Mouse (Mus musculus) midbrain, embryonic 12.5 days (tissue): ENCODE data around the gene Nhlrc4. TPM values are rescaled to one million over a fixed set of nuclear protein-coding genes. Genes with fewer than 3 reads are reported as not detected.

Experiments used
- ATAC-seq: fragments of 200-750 bp; cut with Nextera tagmentation; 2 replicates; pipeline ENCODE4 v1.8.0; 2017; ENCODE audit warnings: low read depth, moderate TSS enrichment, moderate library complexity; ENCODE audit not compliant: low FRiP score
- H3K27ac ChIP-seq: fragments of 300-500 bp; sonication (generic); replicated peaks from 2 replicates; pipeline ENCODE4 v1.5.1; 2016; ENCODE audit warnings: mild to moderate bottlenecking
- H3K27me3 ChIP-seq: fragments of 300-500 bp; sonication (generic); 2 replicates; pipeline ENCODE4 v1.6.1; 2016; ENCODE audit warnings: mild to moderate bottlenecking
- H3K36me3 ChIP-seq: fragments of 300-500 bp; sonication (generic); 2 replicates; pipeline ENCODE4 v1.6.1; 2016
- H3K4me1 ChIP-seq: fragments of 300-500 bp; sonication (generic); 2 replicates; pipeline ENCODE4 v1.6.1; 2016
- H3K4me2 ChIP-seq: fragments of 300-500 bp; sonication (generic); replicated peaks from 2 replicates; pipeline ENCODE4 v1.6.1; 2016; ENCODE audit warnings: mild to moderate bottlenecking, moderate library complexity
- H3K4me3 ChIP-seq: fragments of 300-500 bp; sonication (generic); 2 replicates; pipeline ENCODE4 v1.5.1; 2016; ENCODE audit warnings: mild to moderate bottlenecking
- H3K9ac ChIP-seq: fragments of 300-500 bp; sonication (generic); replicated peaks from 2 replicates; pipeline ENCODE4 v1.6.1; 2016; ENCODE audit warnings: mild to moderate bottlenecking, moderate library complexity
- H3K9me3 ChIP-seq: fragments of 300-500 bp; sonication (generic); 2 replicates; pipeline ENCODE4 v1.6.1; 2016; ENCODE audit warnings: mild to moderate bottlenecking
- WGBS: fragments of 180-500 bp; shearing (Covaris S2); methylation state at CpG from one replicate; pipeline ENCODE4 v1.1.7; 2016; 5-methylcytosine and 5-hydroxymethylcytosine counted together
- polyA plus RNA-seq: library from polyadenylated mRNA; unstranded; fragments of >200 nt; fragmentation: Nextera tagmentation; extraction: Ambion mirVana; gene quantifications from 2 replicates; pipeline ENCODE4 v1.2.1, GENCODE M21; 2016

Nhlrc4 gene
- polyA plus RNA-seq, 1 experiment from 2014 or later: 0.61 TPM

GRCm38 (mm10) chr17:25916931-25917647, 27.7 kb downstream of the Nhlrc4 start:
- no peaks in the 10 kb centered on the region for H3K27me3 ChIP-seq
- H3K4me2 ChIP-seq: no peak overlapping the region
- no peaks in the 10 kb centered on the region for H3K9me3 ChIP-seq
- peaks cover 32% of the 10 kb centered on the region for H3K4me1 ChIP-seq
- no peak overlapping the region for H3K27ac ChIP-seq
- no peak overlapping the region for H3K9ac ChIP-seq
- no peak for ATAC-seq
- H3K4me3 ChIP-seq: no peak overlapping the region
- peaks cover 9% of the 10 kb centered on the region for H3K36me3 ChIP-seq
- WGBS: 86% methylated on average over 8 of the region's 8 CpGs

DNA sequence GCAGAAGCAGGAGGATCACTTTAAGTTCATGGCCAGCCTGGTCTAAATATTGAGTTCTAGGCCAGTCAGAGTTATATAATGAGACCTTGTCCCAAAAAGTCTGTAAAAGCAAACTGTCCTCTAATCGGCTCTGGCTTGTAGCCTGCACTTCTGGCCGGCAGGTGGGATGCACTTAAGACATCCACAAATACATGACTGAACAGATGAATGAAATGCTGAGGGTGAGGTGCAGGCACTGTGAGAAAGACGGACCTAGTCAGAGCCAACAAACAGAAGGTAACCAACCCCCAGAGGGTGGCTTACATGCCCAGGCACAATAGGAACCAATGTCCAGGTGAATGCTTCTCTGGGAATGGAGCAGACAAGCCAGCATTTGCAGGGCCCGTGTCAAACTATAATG, 30.5 kb downstream of the Nhlrc4 start:
- ATAC-seq: no peak
- WGBS: 87% methylated on average over 4 of the region's 4 CpGs
- no peaks in the 10 kb centered on the region for H3K27me3 ChIP-seq

GRCm38 (mm10) chr17:25913877-25914275, 30.9 kb downstream of the Nhlrc4 start:
- Histone ChIP-seq H3K9me3 (no peaks in the 10 kb centered on the region), H3K9ac (no peak overlapping the region), H3K27ac (no peak overlapping the region), H3K4me2 (no peak overlapping the region), H3K4me3 (no peak overlapping the region), H3K4me1 (peaks cover 23% of the 10 kb centered on the region), H3K36me3 (peaks cover 9% of the 10 kb centered on the region), H3K27me3 (no peaks in the 10 kb centered on the region)
- WGBS: 80% methylated on average over 1 of the region's 1 CpGs
- no peak for ATAC-seq

More for the DNA sequence above, 30.5 kb downstream of the Nhlrc4 start:
- Histone ChIP-seq H3K4me2 (no peak overlapping the region), H3K9ac (no peak overlapping the region), H3K4me1 (peaks cover 25% of the 10 kb centered on the region), H3K4me3 (no peak overlapping the region), H3K9me3 (no peaks in the 10 kb centered on the region), H3K36me3 (peaks cover 9% of the 10 kb centered on the region), H3K27ac (no peak overlapping the region)

GRCm38 (mm10) chr17:25913186-25913876, 31.4 kb downstream of the Nhlrc4 start:
- H3K36me3 ChIP-seq: peaks cover 9% of the 10 kb centered on the region
- H3K27me3 ChIP-seq: no peaks in the 10 kb centered on the region
- H3K4me1 ChIP-seq: peaks cover 18% of the 10 kb centered on the region
- H3K4me2 ChIP-seq: no peak overlapping the region
- WGBS: 88% methylated on average over 14 of the region's 14 CpGs
- H3K27ac ChIP-seq: no peak overlapping the region
- no peak overlapping the region for H3K4me3 ChIP-seq
- H3K9me3 ChIP-seq: no peaks in the 10 kb centered on the region
- no peak for ATAC-seq
- H3K9ac ChIP-seq: no peak overlapping the region

- no peak overlapping the region for H3K27ac ChIP-seq
- no peak overlapping the region for H3K4me2 ChIP-seq
- H3K36me3 ChIP-seq: peaks cover 3% of the 10 kb centered on the region; the same call in 1 of the 2 replicates
- no peak overlapping the region for H3K9ac ChIP-seq
- 94% methylated on average over 4 of the region's 4 CpGs for WGBS
- no peak for ATAC-seq
- 0 out of 2 replicates have a peak, but pooled peaks cover 2% of the 10 kb centered on the region for H3K4me1 ChIP-seq
- H3K4me3 ChIP-seq: no peak overlapping the region
- no peaks in the 10 kb centered on the region for H3K9me3 ChIP-seq
- H3K27me3 ChIP-seq: no peaks in the 10 kb centered on the region
These were observed 32.9 kb downstream of the Nhlrc4 start for GRCm38 (mm10) chr17:25911816-25912215.

DNA sequence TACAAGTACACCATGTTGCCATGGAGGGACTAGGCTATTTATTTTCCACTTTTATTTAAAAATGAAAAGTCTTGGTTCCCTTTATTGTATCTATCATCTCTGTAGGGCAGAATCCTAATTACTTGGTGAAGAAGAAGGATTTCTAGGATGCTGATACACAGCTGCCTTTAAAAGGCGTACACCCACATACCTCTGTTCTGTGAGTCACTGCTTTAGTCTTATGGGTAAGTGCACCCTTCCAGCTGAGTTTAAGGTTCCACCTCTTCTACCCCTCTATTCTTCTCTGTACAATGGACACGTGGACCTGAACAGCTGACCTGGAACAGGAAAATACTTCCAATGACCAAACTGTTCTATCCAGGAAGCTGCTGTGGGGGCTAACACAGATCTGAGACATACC, 37.1 kb downstream of the Nhlrc4 start:
- Histone ChIP-seq H3K36me3 (no peaks in the 10 kb centered on the region), H3K4me2 (no peak overlapping the region), H3K27ac (no peak overlapping the region), H3K9me3 (no peaks in the 10 kb centered on the region), H3K4me3 (no peak overlapping the region), H3K9ac (no peak overlapping the region), H3K27me3 (no peaks in the 10 kb centered on the region), H3K4me1 (no peaks in the 10 kb centered on the region)
- WGBS: 89% methylated on average over 2 of the region's 2 CpGs
- ATAC-seq: no peak

- Histone ChIP-seq H3K4me1 (no peaks in the 10 kb centered on the region), H3K9ac (no peak overlapping the region), H3K36me3 (peaks cover 10% of the 10 kb centered on the region; the same call in 1 of the 2 replicates), H3K27me3 (no peaks in the 10 kb centered on the region), H3K9me3 (no peaks in the 10 kb centered on the region), H3K4me3 (no peak overlapping the region), H3K27ac (no peak overlapping the region), H3K4me2 (no peak overlapping the region)
- WGBS: 95% methylated on average over 3 of the region's 3 CpGs
- no peak for ATAC-seq
These were observed 41.7 kb downstream of the Nhlrc4 start for GRCm38 (mm10) chr17:25903061-25903460.

GRCm38 (mm10) chr17:25900193-25900592, 44.6 kb downstream of the Nhlrc4 start:
- Histone ChIP-seq H3K27me3 (no peaks in the 10 kb centered on the region), H3K36me3 (peaks cover 10% of the 10 kb centered on the region; the same call in 1 of the 2 replicates), H3K9ac (no peak overlapping the region), H3K9me3 (no peaks in the 10 kb centered on the region), H3K4me2 (no peak overlapping the region), H3K27ac (no peak overlapping the region), H3K4me1 (no peaks in the 10 kb centered on the region), H3K4me3 (no peak overlapping the region)
- no peak for ATAC-seq
- WGBS: 84% methylated on average over 1 of the region's 1 CpGs

- no peaks in the 10 kb centered on the region for H3K9me3 ChIP-seq
- peak overlapping the region; percentile 20; the same call in 1 of the 2 replicates for H3K27ac ChIP-seq
- no peak overlapping the region for H3K9ac ChIP-seq
- no peaks in the 10 kb centered on the region for H3K27me3 ChIP-seq
- H3K4me1 ChIP-seq: 0 out of 2 replicates have a peak, but pooled peaks cover 4% of the 10 kb centered on the region
- H3K4me2 ChIP-seq: no peak overlapping the region
- H3K4me3 ChIP-seq: no peak overlapping the region
- ATAC-seq: no peak
- peaks cover 6% of the 10 kb centered on the region; the same call in 1 of the 2 replicates for H3K36me3 ChIP-seq
- WGBS: 67% methylated on average over 12 of the region's 12 CpGs
These were observed 48.9 kb downstream of the Nhlrc4 start for GRCm38 (mm10) chr17:25895891-25896290.

DNA sequence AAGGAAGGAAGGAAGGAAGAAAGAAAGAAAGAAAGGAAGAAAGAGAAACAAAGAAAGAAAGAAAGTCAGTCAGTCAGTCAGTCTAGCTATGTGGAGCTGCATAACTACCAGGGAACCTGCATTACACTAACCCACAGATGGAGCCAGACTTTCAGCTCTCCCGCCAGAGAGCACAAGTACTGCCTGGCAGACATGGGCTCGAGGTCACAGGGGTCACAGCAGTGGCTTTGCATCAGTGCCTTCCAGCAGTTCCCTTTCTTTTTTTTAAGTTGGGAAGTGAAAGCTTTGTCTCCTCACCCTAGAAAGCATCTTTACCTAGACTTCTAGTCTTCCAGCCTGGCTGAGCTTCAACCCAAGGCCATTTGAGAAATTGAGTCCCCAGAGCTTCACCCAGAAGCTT, 49.3 kb downstream of the Nhlrc4 start:
- no peak for ATAC-seq
- peak overlapping the region; percentile 20; the same call in 1 of the 2 replicates for H3K27ac ChIP-seq
- H3K9me3 ChIP-seq: no peaks in the 10 kb centered on the region
- no peak overlapping the region for H3K9ac ChIP-seq
- no peak overlapping the region for H3K4me2 ChIP-seq
- peaks cover under 1% of the 10 kb centered on the region; the same call in 1 of the 2 replicates for H3K36me3 ChIP-seq
- H3K27me3 ChIP-seq: no peaks in the 10 kb centered on the region
- 0 out of 2 replicates have a peak, but pooled peaks cover 4% of the 10 kb centered on the region for H3K4me1 ChIP-seq
- 18% methylated on average over 2 of the region's 2 CpGs for WGBS
- H3K4me3 ChIP-seq: no peak overlapping the region

DNA sequence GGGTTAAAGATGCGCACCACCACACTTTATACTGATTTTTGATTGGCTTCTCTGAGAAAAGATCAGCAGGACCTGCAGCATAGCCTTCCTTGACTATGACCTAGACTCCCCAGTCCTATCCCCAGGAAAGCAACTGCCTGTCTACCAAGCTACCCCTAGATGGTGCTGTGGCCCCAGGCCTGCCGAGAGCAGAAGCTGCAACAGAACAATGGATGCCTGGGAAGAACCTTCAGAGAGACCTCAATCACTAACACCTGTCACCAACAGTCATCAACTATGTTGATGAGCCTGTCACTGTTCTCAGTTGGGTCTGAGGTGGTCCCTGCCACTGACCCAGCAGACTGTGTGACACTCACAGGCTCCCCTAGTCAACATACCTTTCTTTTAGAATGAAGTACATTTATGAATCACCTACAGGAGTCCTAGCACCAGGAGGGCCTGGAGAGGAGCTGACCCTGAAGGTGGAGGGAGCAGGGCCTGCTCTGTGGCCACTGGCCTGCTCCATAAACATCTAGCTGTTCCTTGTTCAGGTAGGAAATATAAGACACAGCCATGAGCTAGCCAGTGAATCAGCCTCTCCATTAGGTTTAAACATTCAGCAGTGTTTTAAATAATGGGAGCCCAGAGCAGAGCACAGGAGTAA, 50.7 kb downstream of the Nhlrc4 start:
- Histone ChIP-seq H3K4me3 (no peak overlapping the region), H3K36me3 (peaks cover 8% of the 10 kb centered on the region), H3K9me3 (no peaks in the 10 kb centered on the region), H3K27ac (peak overlapping the region; percentile 58), H3K4me2 (no peak overlapping the region), H3K4me1 (0 out of 2 replicates have a peak, but pooled peaks cover 4% of the 10 kb centered on the region), H3K27me3 (no peaks in the 10 kb centered on the region), H3K9ac (no peak overlapping the region)
- peak; percentile 54; the same call in 1 of the 2 replicates for ATAC-seq
- 39% methylated on average over 2 of the region's 2 CpGs for WGBS
